Mouse (Mus musculus) limb, embryonic 15.5 days (tissue): ENCODE results near the gene Ache. TPM values are rescaled to one million over a fixed set of nuclear protein-coding genes. Genes with fewer than 3 reads are reported as not detected.

Source experiments
- ATAC-seq: fragments of 200-750 bp; cut with Nextera tagmentation; 2 replicates; pipeline ENCODE4 v1.8.0; 2017; ENCODE audit warnings: low read depth, moderate TSS enrichment; ENCODE audit not compliant: insufficient number of reproducible peaks, low FRiP score, low TSS enrichment
- H3K27ac ChIP-seq: fragments of 300-500 bp; sonication (generic); 2 replicates; pipeline ENCODE4 v1.5.1; 2015; ENCODE audit warnings: moderate library complexity, mild to moderate bottlenecking, inconsistent platforms
- H3K27me3 ChIP-seq: fragments of 300-500 bp; sonication (generic); 2 replicates; pipeline ENCODE4 v1.6.1; 2015; ENCODE audit warnings: inconsistent platforms
- H3K36me3 ChIP-seq: fragments of 300-500 bp; sonication (generic); 2 replicates; pipeline ENCODE4 v1.6.1; 2015; ENCODE audit warnings: inconsistent platforms
- H3K4me1 ChIP-seq: fragments of 300-500 bp; sonication (generic); 2 replicates; pipeline ENCODE4 v1.6.1; 2015; ENCODE audit warnings: inconsistent platforms
- H3K4me2 ChIP-seq: fragments of 300-500 bp; sonication (generic); 2 replicates; pipeline ENCODE4 v1.6.1; 2015; ENCODE audit warnings: mild to moderate bottlenecking, inconsistent platforms
- H3K4me3 ChIP-seq: fragments of 300-500 bp; sonication (generic); 2 replicates; pipeline ENCODE4 v1.5.1; 2015; ENCODE audit warnings: mild to moderate bottlenecking, inconsistent platforms
- H3K9ac ChIP-seq: fragments of 300-500 bp; sonication (generic); 2 replicates; pipeline ENCODE4 v1.6.1; 2015; ENCODE audit warnings: inconsistent platforms
- H3K9me3 ChIP-seq: fragments of 300-500 bp; sonication (generic); 2 replicates; pipeline ENCODE4 v1.6.1; 2016; ENCODE audit warnings: inconsistent platforms
- WGBS: fragments of 180-500 bp; shearing (Covaris S2); methylation state at CpG from one replicate; pipeline ENCODE4 v1.1.7; 2015; 5-methylcytosine and 5-hydroxymethylcytosine counted together
- polyA plus RNA-seq: library from polyadenylated mRNA; unstranded; fragments of >200 nt; fragmentation: Nextera tagmentation; extraction: Ambion mirVana; gene quantifications from 2 replicates; pipeline ENCODE4 v1.2.1, GENCODE M21; 2015

The Ache gene
- polyA plus RNA-seq, 1 experiment from 2014 or later = 11.3 TPM

- WGBS = 2% methylated on average over 25 of the region's 25 CpGs
- H3K9ac ChIP-seq = no peak overlapping the region
- peak overlapping the region; percentile 41 for H3K4me3 ChIP-seq
- H3K4me1 ChIP-seq = peaks cover 41% of the 10 kb centered on the region
- no peaks in the 10 kb centered on the region for H3K9me3 ChIP-seq
- no peak for ATAC-seq
- peaks cover 65% of the 10 kb centered on the region for H3K27me3 ChIP-seq
- H3K4me2 ChIP-seq = peak overlapping the region; percentile 88
- H3K27ac ChIP-seq = no peak overlapping the region
- H3K36me3 ChIP-seq = no peaks in the 10 kb centered on the region
Measured at GRCm38 (mm10) chr5:137288999-137289470, 1.7 kb downstream of the Ache start.

DNA sequence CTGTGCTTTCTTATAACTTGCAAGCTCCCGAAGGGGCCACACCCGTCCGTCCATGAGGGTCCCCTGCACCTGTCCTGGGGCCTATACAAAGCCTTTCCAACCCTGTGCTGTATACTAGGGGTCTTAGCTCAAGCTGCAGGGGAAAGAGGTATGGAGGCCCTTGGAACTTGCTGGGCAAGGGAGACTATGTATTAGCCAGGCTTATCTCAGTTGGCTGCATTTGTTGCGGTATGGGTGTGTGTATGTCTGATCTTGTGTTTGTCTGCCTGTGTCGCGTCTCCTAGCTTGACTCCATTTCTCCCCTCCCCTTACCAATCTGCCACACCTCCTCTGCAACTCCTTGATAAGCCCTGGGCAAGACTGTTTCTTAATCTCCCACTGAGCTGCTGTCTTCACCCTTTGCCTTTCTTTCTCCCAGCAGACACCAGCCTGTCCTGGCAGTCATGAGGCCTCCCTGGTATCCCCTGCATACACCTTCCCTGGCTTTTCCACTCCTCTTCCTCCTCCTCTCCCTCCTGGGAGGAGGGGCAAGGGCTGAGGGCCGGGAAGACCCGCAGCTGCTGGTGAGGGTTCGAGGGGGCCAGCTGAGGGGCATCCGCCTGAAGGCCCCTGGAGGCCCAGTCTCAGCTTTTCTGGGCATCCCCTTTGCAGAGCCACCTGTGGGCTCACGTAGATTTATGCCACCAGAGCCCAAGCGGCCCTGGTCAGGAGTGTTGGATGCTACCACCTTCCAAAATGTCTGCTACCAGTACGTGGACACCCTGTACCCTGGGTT, 2.5 kb downstream of the Ache start:
- no peak for ATAC-seq
- no peaks in the 10 kb centered on the region for H3K9me3 ChIP-seq
- H3K36me3 ChIP-seq = 0 out of 2 replicates have a peak, but pooled peaks cover under 1% of the 10 kb centered on the region
- WGBS = 57% methylated on average over 13 of the region's 13 CpGs
- H3K27me3 ChIP-seq = peaks cover 65% of the 10 kb centered on the region
- H3K27ac ChIP-seq = no peak overlapping the region
- H3K9ac ChIP-seq = no peak overlapping the region
- H3K4me1 ChIP-seq = peaks cover 45% of the 10 kb centered on the region
- 0 out of 2 replicates have a peak overlapping the region, but pooled peaks have one; percentile 88 for H3K4me2 ChIP-seq
- peak overlapping the region; percentile 41; the same call in 1 of the 2 replicates for H3K4me3 ChIP-seq

DNA sequence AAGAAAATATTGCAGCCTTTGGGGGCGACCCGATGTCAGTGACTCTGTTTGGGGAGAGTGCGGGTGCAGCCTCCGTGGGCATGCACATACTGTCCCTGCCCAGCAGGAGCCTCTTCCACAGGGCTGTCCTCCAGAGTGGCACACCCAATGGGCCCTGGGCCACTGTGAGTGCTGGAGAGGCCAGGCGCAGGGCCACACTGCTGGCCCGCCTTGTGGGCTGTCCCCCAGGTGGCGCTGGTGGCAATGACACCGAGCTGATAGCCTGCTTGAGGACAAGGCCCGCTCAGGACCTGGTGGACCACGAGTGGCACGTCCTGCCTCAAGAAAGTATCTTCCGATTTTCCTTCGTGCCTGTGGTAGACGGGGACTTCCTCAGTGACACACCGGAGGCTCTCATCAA, 3.4 kb downstream of the Ache start:
- no peak overlapping the region for H3K4me2 ChIP-seq
- H3K27ac ChIP-seq = no peak overlapping the region
- H3K36me3 ChIP-seq = peaks cover 9% of the 10 kb centered on the region
- H3K4me1 ChIP-seq = peaks cover 51% of the 10 kb centered on the region
- H3K27me3 ChIP-seq = peaks cover 65% of the 10 kb centered on the region
- no peaks in the 10 kb centered on the region for H3K9me3 ChIP-seq
- H3K4me3 ChIP-seq = no peak overlapping the region
- H3K9ac ChIP-seq = no peak overlapping the region
- ATAC-seq = no peak
- whole genome bisulfite sequencing = 26% methylated on average over 15 of the region's 15 CpGs

DNA sequence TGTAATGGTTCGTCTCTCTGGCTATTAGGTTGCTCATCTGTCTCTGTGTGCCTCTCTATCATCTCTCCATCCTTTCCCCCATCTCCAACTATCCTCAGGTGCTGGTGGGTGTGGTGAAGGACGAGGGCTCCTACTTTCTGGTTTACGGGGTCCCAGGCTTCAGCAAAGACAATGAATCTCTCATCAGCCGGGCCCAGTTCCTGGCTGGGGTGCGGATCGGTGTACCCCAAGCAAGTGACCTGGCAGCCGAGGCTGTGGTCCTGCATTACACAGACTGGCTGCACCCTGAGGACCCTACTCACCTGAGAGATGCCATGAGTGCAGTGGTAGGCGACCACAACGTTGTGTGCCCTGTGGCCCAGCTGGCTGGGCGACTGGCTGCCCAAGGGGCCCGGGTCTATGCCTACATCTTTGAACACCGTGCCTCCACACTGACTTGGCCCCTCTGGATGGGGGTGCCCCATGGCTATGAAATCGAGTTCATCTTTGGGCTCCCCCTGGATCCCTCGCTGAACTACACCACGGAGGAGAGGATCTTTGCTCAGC, 4.1 kb downstream of the Ache start:
- Histone ChIP-seq H3K4me1 (peaks cover 53% of the 10 kb centered on the region), H3K9ac (no peak overlapping the region), H3K4me3 (no peak overlapping the region), H3K27me3 (peaks cover 57% of the 10 kb centered on the region), H3K4me2 (no peak overlapping the region), H3K36me3 (peaks cover 17% of the 10 kb centered on the region), H3K9me3 (no peaks in the 10 kb centered on the region), H3K27ac (no peak overlapping the region)
- WGBS = 74% methylated on average over 15 of the region's 15 CpGs
- no peak for ATAC-seq

GRCm38 (mm10) chr5:137293282-137293681, 6.0 kb downstream of the Ache start:
- H3K27me3 ChIP-seq = peaks cover 41% of the 10 kb centered on the region
- H3K4me1 ChIP-seq = peaks cover 36% of the 10 kb centered on the region

DNA sequence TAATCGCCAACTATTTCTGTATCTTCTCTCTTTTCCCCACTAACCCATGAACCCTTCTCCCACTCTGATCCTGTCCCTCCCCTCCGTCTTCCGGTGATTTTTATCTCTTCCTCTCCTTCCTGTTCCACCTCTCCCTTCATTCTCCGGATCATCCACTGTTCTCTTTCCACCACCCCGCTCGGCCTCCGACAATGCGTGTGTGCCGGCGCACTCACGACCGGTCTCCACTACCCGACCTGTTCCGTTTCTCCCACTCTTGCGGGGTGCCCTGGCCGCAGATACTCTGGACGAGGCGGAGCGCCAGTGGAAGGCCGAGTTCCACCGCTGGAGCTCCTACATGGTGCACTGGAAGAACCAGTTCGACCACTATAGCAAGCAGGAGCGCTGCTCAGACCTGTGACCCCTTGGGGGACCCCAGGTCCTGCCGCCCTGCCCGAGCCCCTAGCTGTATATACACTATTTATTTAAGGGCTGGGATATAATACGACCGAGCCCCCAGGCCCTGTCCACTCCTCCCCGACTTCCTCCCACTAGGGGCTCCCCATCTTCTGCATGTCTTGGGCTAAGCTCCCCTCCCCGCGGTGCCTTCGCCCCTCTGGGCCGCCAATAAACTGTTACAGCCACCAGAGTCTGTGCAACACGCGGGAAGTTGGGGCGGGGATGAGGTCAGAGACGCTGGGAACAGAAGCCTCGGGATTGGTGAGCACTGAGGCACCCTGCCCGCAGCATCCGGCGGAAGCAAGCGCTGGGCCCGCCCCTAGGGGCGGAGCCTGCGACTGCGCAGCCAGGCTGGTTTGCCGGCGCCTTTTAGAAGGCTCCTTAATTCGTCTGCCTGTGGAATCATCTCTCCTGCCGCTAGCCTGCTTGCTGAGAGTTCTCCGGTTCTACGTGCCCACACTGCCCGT, 6.8 kb downstream of the Ache start, which contains the start of gene Ufsp1:
Ufsp1 (plus strand) TSS at position 791 of the 905 bp plus-strand sequence.
- Histone ChIP-seq H3K27me3 (peaks cover 35% of the 10 kb centered on the region), H3K9ac (peak within 1 kb of the TSS; percentile 60), H3K36me3 (peaks cover 44% of the 10 kb centered on the region), H3K4me2 (peak within 1 kb of the TSS; percentile 96), H3K9me3 (no peaks in the 10 kb centered on the region), H3K4me3 (peak within 1 kb of the TSS; percentile 54), H3K27ac (peak within 1 kb of the TSS; percentile 94), H3K4me1 (peaks cover 29% of the 10 kb centered on the region)
- peak; percentile 91 for ATAC-seq
- WGBS = under 1% methylated on average over 52 of the region's 52 CpGs

More at GRCm38 (mm10) chr5:137293282-137293681, 6.0 kb downstream of the Ache start:
- Histone ChIP-seq H3K36me3 (peaks cover 35% of the 10 kb centered on the region), H3K9ac (peak overlapping the region; percentile 60; the same call in 1 of the 2 replicates), H3K9me3 (no peaks in the 10 kb centered on the region), H3K4me2 (peak overlapping the region; percentile 96), H3K4me3 (peak overlapping the region; percentile 54), H3K27ac (peak overlapping the region; percentile 94)
- no peak for ATAC-seq
- 0% methylated on average over 15 of the region's 15 CpGs for WGBS

- peaks cover 50% of the 10 kb centered on the region for H3K36me3 ChIP-seq
- 6% methylated on average over 18 of the region's 18 CpGs for WGBS
- no peaks in the 10 kb centered on the region for H3K9me3 ChIP-seq
Measured at GRCm38 (mm10) chr5:137294744-137295093, 7.4 kb downstream of the Ache start.

GRCm38 (mm10) chr5:137295296-137295695, 8.0 kb downstream of the Ache start:
- H3K27me3 ChIP-seq = peaks cover 23% of the 10 kb centered on the region
- peak overlapping the region; percentile 96 for H3K4me2 ChIP-seq
- peaks cover 25% of the 10 kb centered on the region for H3K4me1 ChIP-seq
- peaks cover 56% of the 10 kb centered on the region for H3K36me3 ChIP-seq
- H3K9me3 ChIP-seq = no peaks in the 10 kb centered on the region
- H3K9ac ChIP-seq = no peak overlapping the region
- 74% methylated on average over 9 of the region's 9 CpGs for WGBS
- peak overlapping the region; percentile 54 for H3K4me3 ChIP-seq
- no peak for ATAC-seq
- H3K27ac ChIP-seq = no peak overlapping the region

More at GRCm38 (mm10) chr5:137294744-137295093, 7.4 kb downstream of the Ache start:
- H3K4me2 ChIP-seq = peak overlapping the region; percentile 96
- peak overlapping the region; percentile 54 for H3K4me3 ChIP-seq
- H3K27ac ChIP-seq = peak overlapping the region; percentile 94
- H3K9ac ChIP-seq = peak overlapping the region; percentile 60
- peaks cover 25% of the 10 kb centered on the region for H3K4me1 ChIP-seq
- peak; percentile 49 for ATAC-seq
- peaks cover 29% of the 10 kb centered on the region for H3K27me3 ChIP-seq

- H3K27me3 ChIP-seq = peaks cover 19% of the 10 kb centered on the region
- H3K4me1 ChIP-seq = peaks cover 23% of the 10 kb centered on the region
- no peak overlapping the region for H3K4me3 ChIP-seq
- H3K9me3 ChIP-seq = no peaks in the 10 kb centered on the region
- H3K27ac ChIP-seq = no peak overlapping the region
- H3K9ac ChIP-seq = no peak overlapping the region
- peaks cover 60% of the 10 kb centered on the region for H3K36me3 ChIP-seq
- H3K4me2 ChIP-seq = no peak overlapping the region
- 92% methylated on average over 15 of the region's 15 CpGs for WGBS
- no peak for ATAC-seq
Measured at GRCm38 (mm10) chr5:137295712-137296111, 8.4 kb downstream of the Ache start.

DNA sequence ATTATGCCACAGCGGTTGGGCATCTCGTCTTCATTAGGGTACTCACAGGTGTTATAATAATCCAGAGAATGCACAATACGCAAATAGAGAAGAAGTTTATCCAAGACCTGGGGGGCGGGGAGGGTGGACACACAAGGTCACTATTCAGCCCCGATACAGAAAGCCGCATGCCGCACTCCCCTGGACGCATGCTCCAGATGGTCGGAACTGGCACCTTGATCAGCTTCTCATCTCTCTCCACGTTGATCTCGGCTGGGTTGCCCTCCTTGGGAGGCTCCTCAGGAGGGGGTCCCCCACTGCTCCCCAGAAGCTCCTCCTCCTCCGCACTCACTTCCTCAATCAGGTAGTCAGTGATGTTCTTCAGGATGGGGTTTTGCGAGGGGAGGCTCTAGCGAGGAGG, 9.8 kb downstream of the Ache start:
- no peak overlapping the region for H3K4me2 ChIP-seq
- peaks cover 4% of the 10 kb centered on the region for H3K27me3 ChIP-seq
- H3K36me3 ChIP-seq = peaks cover 74% of the 10 kb centered on the region
- H3K9me3 ChIP-seq = no peaks in the 10 kb centered on the region
- no peak overlapping the region for H3K27ac ChIP-seq
- 88% methylated on average over 14 of the region's 14 CpGs for WGBS
- H3K4me3 ChIP-seq = no peak overlapping the region
- no peak for ATAC-seq
- no peak overlapping the region for H3K9ac ChIP-seq
- peaks cover 23% of the 10 kb centered on the region for H3K4me1 ChIP-seq

GRCm38 (mm10) chr5:137299240-137299639, 11.9 kb downstream of the Ache start:
- H3K4me1 ChIP-seq = peaks cover 18% of the 10 kb centered on the region
- peaks cover 95% of the 10 kb centered on the region for H3K36me3 ChIP-seq
- 85% methylated on average over 7 of the region's 7 CpGs for WGBS
- no peak overlapping the region for H3K27ac ChIP-seq
- H3K9ac ChIP-seq = no peak overlapping the region
- H3K9me3 ChIP-seq = no peaks in the 10 kb centered on the region
- no peak overlapping the region for H3K4me3 ChIP-seq
- H3K4me2 ChIP-seq = no peak overlapping the region
- no peak for ATAC-seq
- no peaks in the 10 kb centered on the region for H3K27me3 ChIP-seq
